Mouse (Mus musculus): ENCODE measurements around the gene Abcb11. TPM values are rescaled to one million over a fixed set of nuclear protein-coding genes. Genes with fewer than 3 reads are reported as not detected.
A peak's percentile ranks its signal among the peaks of the same experiment; 100 is the strongest.

The Abcb11 gene
- total RNA-seq, 4 experiments from 2014 or later, result not detected

GRCm38 (mm10) chr2:69264069-69264618 lies 78.3 kb downstream of the Abcb11 start:
- no peak for DNase-seq (ENCODE audit: low spot score in 2 of 2)

DNA sequence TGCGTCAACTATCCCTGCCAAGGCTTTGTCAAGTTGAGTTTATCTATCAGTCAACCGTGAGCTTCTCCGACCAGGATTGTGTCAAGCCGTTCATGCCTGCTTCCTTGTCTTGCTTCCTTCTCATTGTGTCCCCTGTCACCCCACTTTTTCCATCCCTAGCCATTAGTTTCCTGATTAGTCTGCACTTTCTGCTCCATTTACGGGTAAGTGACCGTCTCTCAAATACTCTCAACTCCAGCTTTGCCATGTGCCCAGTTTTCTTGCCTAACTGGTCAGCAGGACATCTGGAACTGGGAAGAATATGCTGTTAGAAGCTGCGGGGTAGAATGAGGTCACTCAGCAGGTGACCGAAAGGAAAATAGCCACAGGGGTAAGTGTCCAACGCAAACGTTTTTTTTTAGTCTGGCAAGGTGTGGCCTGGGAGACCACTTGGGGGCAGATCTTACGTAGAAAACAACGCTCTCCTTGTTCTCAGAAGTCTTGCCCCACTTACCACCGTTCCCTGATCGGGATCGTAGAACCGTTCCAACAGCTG lies 94.1 kb downstream of the Abcb11 start:
- DNase-seq (ENCODE audit: low spot score in 2 of 2), result no peak

- no peak for DNase-seq (ENCODE audit: low spot score in 2 of 2)
Observed at GRCm38 (mm10) chr2:69247081-69247480, 95.3 kb downstream of the Abcb11 start.

- DNase-seq (ENCODE audit: low spot score in 2 of 2), result no peak
Observed at GRCm38 (mm10) chr2:69244924-69245323, 97.5 kb downstream of the Abcb11 start.

DNA sequence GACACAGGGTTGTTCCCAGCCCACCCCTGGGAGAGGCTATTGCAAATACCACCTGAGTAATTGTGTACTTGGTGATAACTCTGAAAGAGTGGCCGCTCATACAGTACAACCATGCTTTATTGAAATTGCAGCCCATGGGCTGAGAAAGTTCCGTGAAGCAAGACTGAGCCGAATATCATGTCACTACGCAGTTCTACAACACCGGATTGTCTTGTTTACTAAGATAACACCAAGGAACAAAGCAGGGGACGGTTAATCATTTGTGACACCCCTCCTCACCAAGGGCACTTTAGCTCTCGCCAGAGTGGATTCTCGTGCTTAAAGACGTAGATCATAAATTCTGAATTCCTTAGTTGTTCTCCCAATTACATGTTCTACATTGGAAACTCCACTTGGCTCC lies 103.1 kb downstream of the Abcb11 start:
- no peak for DNase-seq (ENCODE audit: low spot score in 2 of 2)

GRCm38 (mm10) chr2:69234976-69235678 lies 107.3 kb downstream of the Abcb11 start:
- DNase-seq (ENCODE audit: low spot score in 2 of 2), result no peak

DNA sequence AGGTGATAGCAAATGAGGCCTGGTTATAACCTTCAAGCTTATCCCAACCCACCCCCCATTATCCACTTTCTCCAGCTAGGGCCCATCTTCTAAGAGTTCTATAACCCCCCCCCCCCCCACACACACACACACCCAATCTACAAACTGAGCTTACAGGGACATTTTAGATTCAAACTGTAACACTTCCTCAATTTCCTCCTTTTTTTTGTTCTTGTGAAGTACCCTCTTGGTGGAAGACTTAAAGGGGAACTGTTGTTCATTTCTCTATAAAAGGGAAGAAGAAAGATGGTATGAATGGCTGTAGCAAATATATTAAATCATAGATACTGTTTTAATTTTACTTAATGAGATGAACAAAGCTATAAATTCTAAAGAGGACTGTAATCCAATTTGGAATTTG lies 110.3 kb downstream of the Abcb11 start:
- DNase-seq (ENCODE audit: low spot score in 2 of 2), result no peak

DNA sequence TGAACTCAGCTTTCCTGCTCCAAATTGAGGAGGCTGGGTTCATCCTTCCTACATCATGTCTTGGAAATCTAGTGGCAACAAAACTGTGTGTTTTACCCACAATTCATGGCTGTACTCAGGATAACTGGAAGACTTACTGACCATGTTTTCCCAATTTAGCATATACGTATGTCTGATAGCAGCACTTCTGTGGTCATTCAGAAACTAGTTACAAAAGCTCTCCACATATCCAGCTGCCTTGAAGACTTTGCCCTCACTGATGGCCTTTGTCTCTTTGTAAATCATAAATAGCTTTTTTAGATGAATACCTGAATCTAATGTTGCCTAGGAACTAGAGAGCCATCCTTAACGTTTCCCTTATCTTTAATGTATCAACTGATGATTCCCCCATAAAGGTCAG lies 112.3 kb downstream of the Abcb11 start:
- DNase-seq (ENCODE audit: low spot score in 2 of 2), result no peak

GRCm38 (mm10) chr2:69228635-69229034 lies 113.8 kb downstream of the Abcb11 start:
- DNase-seq (ENCODE audit: low spot score in 2 of 2), result no peak

DNA sequence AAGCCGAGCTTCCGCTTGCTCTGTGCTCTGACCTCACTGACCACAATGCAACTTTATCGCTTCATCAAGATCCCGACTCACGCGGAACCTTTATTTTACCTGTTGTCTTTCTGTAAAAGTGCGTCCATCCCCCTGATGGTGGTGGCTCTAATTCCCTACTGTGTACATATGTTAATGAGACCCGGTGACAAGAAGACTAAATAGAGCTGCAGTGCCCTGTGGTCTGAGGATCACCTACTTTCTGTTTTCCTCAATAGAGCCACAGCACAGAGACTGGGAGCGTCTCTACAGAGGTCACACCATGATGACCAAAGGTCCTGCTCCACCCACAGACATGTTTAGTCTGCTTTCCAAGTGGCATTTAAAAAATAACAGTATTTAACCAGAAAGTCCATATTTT lies 115.5 kb downstream of the Abcb11 start:
- no peak for DNase-seq (ENCODE audit: low spot score in 2 of 2)

DNA sequence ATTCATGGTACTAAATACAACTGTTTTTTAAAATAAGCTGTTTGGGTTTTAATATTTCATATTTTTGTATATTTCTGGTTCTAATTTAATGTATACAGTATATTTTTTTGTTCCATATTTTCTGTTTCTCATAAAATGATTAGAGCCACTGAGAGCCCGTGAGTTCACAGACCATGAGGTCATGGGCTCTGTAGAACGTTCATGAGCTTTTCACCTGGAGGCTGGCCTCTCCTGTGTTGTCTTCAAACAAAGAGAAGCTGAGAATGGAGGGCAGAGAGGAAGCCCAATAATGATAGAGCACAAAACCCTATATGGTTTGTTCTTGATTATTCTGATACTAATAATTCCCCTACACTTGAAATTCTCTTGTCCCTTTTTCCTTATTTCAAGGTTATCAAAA lies 117.7 kb downstream of the Abcb11 start:
- DNase-seq (ENCODE audit: low spot score in 2 of 2), result no peak

DNA sequence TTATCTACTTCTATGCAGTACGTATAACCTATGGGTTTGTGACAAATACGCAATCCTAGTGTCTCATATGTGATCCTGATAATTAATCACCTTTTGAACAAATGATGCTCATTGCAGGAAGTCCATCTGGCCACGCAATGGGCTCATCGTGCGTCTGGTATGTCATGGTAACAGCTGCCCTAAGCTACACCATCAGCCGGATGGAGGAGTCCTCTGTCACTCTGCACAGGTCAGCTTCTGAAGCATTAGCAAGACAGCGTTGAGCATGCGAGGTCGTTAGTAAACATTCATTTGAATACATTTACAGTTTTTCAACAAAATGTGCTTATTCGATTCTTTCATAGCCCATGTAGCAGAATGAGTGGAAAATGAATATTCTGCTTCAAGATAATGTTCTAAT lies 119.6 kb downstream of the Abcb11 start:
- DNase-seq (ENCODE audit: low spot score in 2 of 2), result no peak

GRCm38 (mm10) chr2:69221868-69222416 lies 120.5 kb downstream of the Abcb11 start:
- no peak for DNase-seq (ENCODE audit: low spot score in 2 of 2)

DNA sequence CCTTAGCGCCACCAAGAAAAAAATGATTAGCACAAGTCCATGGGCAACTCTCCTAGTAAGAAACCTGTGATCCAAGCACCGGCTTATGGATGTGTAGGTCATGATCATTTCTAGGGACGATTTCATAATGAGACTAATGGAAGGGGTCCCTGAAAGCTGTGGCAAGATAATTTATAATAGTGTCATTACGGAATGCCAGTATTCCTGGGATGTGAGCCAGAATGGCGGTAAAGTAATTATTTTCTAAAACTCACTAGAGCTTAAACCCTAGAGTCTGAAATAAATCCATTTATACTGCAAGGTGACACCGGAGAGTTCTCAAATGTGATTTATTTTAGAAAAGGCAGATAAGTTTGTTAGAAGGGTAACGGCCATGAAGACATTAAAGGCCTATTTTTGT lies 127.2 kb downstream of the Abcb11 start:
- DNase-seq (ENCODE audit: low spot score in 2 of 2), result no peak

- DNase-seq (ENCODE audit: low spot score in 2 of 2), result no peak
Observed at GRCm38 (mm10) chr2:69212652-69213051, 129.8 kb downstream of the Abcb11 start.

GRCm38 (mm10) chr2:69210773-69211172 lies 131.6 kb downstream of the Abcb11 start, which contains the start of gene G6pc2:
Gene G6pc2, plus strand, starts transcription at chr2:69211073.
- no peak for DNase-seq (ENCODE audit: low spot score in 2 of 2)

GRCm38 (mm10) chr2:69209684-69210083 lies 132.7 kb downstream of the Abcb11 start:
- no peak for DNase-seq (ENCODE audit: low spot score in 2 of 2)

- no peak for DNase-seq (ENCODE audit: low spot score in 2 of 2)
Observed at GRCm38 (mm10) chr2:69206523-69206922, 135.9 kb downstream of the Abcb11 start.

- peak; percentile 87 to 89 for DNase-seq (ENCODE audit: low spot score in 2 of 2)
Observed at GRCm38 (mm10) chr2:69205791-69206351, 136.5 kb downstream of the Abcb11 start, which contains the start of gene Spc25. Gene Spc25, minus strand, starts transcription at chr2:69206194.

DNA sequence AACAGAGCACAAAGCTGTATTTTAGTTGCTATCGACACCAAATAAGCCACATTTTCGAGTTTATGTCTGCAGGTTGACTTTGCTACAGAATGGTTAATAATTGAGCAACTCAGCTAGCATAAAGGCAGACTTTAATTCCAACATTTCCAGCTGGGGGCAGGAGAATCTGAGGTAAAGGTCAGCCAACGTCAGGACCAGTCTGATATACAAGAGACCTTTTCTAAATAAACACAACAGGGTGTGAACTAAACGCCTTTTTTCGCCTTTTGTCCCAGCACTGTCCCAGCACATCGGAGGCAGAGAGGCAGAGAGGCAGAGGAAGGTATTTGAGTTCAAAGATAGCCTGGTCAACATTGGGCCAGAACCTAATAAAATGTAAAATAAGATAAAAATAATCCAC lies 137.2 kb downstream of the Abcb11 start:
- DNase-seq (ENCODE audit: low spot score in 2 of 2), result no peak

DNA sequence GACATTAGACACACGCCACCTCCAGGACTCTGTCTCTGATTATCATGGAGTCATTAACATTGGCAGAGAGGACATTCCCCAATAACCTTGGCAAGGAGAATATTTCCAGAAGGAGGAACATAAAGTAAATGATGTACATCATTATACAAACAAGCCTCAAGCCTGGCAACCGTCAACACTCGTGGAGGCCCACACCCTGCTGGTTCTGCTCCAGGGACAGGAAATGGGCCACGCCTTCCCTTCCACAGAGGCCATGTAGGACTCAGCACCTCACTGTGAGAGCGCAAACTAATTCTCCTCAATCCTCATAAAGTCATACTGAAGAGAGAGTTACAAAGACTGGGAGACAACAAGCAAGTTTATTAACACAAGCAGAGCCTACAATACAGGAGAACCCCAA lies 148.9 kb downstream of the Abcb11 start:
- no peak for DNase-seq (ENCODE audit: low spot score in 2 of 2)

DNA sequence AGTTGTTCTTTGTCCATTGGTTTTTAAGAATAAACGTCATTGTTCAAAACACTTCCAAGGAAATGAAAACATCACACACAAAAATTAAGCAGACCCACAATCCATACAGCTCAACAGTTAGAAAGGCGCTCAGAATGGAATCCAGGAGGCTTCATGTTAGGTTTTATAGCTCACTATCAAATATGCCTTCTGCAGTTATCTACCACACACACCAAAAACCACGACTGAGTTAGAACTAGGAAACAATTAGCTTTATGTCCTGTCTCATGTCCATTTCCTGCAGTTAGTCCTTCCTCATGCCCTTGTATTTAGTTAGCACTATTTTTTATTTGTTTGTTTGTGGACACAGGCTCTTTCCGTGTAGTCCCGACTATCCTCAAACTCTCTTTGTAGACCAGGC lies 151.4 kb downstream of the Abcb11 start:
- DNase-seq (ENCODE audit: low spot score in 2 of 2), result no peak

Measured in layer of hippocampus, adult 8-10 months (tissue).